Mouse (Mus musculus): ENCODE measurements at regions not wholly inside any gene's neighbourhood (a gene's known extent, or its start where the extent isn't known, plus 50 kb on each side); places are given as distances from the start of the nearest gene placed in this dataset.

DNA sequence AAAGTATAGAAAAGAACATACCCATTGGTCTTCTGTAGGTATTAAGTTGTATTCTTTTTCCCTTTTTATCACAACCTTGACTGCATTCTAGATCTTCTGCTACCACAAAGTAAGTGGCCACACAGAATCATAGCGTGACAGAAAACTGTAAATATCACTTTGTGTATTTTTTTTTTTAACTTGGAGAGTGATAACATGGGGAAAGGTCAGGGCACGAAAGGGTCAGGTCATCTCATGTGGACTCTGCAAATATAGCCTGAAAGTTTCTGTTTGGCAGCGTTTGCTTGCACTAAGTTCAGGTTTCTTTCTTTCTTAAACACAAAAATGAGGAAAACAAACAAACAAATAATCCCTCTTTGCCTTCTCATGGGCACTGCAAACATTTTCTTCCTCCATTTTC is 1101.1 kb downstream of the Gsdmc2 start:
- no peak for DNase-seq (ENCODE audit: low spot score)

- no peak for DNase-seq (ENCODE audit: low spot score)
Observed at GRCm38 (mm10) chr15:62740746-62741145, 1104.2 kb downstream of the Gsdmc2 start.

DNA sequence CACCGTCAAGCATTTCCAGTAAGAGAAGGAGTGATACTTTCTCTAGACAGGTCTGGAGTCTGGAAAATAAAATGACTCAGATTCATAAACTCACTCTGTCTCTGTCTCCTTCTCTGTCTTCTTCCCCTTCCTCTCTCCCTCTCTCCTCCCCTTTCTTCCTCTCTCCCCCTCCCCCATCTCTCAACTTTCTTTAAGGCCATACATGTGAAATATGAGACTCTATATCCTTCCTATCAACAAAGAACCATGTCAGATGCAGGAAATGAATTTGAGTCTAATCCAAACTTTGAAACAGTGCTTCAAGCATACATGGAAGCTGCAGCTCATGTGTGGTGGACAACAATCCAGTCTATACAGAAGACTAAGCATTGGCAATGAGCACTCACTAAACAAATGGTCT is 1109.6 kb downstream of the Gsdmc2 start:
- no peak for DNase-seq (ENCODE audit: low spot score)

- DNase-seq (ENCODE audit: low spot score): no peak
Observed at GRCm38 (mm10) chr15:62734900-62735299, 1110.1 kb downstream of the Gsdmc2 start.

GRCm38 (mm10) chr15:62730524-62730923 is 1114.5 kb downstream of the Gsdmc2 start:
- no peak for DNase-seq (ENCODE audit: low spot score)

DNA sequence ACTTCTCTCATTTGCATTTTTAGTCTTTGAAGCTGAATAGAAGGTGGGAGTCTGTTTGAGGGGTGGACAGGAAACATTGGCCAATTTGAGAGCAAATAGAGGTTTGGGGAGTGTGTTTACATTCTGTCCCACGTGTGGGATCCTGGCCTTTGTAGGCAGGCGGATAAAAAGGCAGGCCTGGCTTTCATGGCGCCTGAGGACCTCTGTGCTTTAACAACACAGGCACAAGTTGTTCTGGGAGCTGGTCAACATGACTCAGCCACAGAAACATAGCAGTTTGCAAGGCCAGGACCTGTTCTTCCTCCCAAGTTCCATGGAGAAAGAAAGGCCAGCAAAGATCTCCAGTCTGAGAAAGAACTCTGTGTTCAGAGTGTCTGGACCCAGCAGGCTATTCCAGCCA is 1130.7 kb downstream of the Gsdmc2 start:
- no peak for DNase-seq (ENCODE audit: low spot score)

- no peak for DNase-seq (ENCODE audit: low spot score)
Observed at GRCm38 (mm10) chr15:62712543-62713131, 1132.3 kb downstream of the Gsdmc2 start.

DNA sequence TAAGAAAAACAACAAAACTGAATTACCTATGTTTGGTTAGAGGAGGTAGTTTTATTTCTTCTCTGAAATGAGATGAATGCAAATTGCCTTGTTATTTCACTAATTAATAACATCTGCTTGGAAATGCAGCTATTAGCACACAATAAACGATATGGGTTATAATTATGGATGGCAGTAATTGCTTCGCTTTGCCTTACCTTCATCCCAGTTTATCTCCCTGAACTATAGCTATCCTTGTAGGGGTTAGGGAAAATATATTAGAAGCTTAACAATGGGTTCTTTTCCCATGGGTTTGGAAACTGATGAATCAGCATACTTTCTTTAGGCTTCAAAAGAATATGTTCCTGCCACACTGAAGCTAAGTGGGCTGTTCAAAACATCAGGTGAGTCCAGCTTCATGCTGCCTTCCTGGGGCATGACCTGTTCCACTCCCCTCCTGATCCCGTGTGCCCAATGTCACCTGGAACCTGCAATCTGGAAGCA is 1132.9 kb downstream of the Gsdmc2 start:
- no peak for DNase-seq (ENCODE audit: low spot score)

DNA sequence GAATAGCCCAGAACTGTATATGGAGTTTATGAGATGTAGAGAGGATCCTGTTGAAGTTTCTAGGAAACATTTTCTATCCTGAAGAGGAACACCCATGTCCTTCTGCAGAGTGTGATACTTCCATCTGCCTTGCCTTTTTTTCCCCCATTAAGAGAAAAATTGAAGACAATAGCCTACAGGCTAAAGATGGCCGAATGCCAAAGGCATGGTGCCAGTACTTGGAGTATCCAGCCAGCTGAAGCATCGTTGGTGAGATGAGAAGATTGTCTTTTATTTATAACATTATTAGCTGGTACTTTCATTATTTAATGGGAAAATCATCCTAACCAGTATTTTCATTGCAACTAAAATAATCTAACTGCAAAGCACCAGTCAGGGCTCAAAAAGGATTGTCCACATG is 1135.4 kb downstream of the Gsdmc2 start:
- no peak for DNase-seq (ENCODE audit: low spot score)

GRCm38 (mm10) chr15:62698559-62698958 is 1146.4 kb downstream of the Gsdmc2 start:
- no peak for DNase-seq (ENCODE audit: low spot score)

DNA sequence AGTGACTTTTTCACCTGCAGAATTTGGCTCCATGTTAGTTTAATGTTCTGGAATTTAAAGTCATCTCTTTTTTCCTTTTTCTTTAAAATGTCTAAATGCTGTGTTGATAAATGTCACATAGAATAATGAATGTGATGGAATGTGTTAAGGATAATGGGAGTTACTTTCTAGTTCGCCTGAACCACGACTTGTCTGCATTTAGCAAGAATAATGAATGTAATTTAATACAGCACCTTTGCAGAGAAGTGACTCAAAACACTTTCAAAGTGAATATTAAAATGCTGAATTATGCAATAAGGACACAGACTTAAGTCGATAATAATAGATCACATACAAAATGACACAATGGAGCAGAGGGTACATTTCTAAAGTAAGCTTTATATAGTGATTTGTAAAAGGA is 1150.2 kb downstream of the Gsdmc2 start:
- DNase-seq (ENCODE audit: low spot score): peak; percentile 8

GRCm38 (mm10) chr15:62693671-62694070 is 1151.3 kb downstream of the Gsdmc2 start:
- DNase-seq (ENCODE audit: low spot score): no peak

- no peak for DNase-seq (ENCODE audit: low spot score)
Observed at GRCm38 (mm10) chr15:62673410-62673809, 1171.6 kb downstream of the Gsdmc2 start.

DNA sequence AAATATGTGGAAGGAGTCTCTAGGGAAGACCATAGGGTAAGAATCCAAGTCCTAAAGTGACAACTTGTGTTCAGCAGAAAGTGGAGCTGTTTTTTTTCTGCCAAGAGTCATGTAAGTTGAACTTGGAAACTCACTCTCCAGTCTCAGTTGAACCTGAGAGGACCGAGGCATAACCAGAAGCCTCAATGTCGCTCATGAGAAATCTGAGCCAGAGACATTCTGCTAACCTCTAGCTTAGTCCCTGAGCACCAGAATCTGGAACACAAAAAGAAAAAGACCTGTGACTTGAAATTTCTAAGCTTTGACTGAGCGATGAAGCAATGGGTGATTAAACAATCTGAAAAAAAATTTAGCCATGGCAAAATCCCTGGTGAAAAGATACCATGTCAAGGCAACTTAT is 1175.0 kb downstream of the Gsdmc2 start:
- no peak for DNase-seq (ENCODE audit: low spot score)

- no peak for DNase-seq (ENCODE audit: low spot score)
Observed at GRCm38 (mm10) chr15:62659096-62659495, 1185.9 kb downstream of the Gsdmc2 start.

DNA sequence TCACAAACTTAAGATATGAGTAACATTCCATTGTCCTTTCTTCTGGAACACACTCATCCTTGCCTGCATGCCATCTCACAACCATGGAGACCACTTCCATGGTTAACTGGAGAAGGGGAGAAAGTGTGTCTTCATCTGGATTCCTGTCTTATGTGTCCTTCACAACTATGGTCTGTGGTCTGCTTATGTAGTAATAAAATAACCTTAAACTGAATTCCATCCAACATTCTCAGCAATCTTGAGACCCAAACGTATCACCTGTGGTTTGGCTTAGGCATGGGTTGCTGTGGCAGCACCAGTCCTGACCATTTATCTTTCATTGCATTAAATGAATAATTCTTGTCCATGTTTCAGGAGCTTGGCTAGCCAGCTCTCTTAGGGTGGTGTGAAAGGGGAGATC is 1186.3 kb downstream of the Gsdmc2 start:
- no peak for DNase-seq (ENCODE audit: low spot score)

DNA sequence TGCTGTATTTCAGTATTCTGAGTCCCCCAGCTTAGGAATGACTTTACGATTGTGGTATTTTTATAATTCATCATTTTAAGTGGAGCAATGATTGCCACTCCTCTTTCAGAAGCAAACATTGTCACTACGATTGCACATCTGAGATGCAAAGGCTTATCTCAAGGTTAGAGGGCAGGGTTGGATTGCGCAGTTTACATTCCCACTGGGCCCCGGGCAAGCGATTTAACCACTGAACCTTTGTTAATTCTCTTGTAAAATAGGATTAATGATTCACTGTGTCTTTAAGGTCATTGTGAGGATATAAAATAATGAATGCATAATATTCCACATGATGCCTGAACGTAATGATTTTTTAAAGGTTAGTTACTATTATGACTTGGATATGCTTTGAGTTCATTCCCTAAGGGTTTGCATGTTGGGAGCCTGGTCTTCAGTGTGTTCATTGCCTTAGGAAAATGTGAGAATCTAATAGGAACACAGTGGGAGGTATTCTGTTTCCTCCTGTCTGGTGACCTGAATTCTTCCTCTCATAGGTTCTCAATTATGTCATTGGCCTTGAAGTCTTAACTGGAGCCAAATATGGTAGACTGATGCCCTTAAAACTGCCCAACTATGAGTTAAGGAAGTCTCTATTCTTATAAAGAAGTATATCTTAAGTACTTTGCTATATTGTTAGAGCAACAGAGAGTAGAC is 1198.4 kb downstream of the Gsdmc2 start:
- DNase-seq (ENCODE audit: low spot score): no peak

DNA sequence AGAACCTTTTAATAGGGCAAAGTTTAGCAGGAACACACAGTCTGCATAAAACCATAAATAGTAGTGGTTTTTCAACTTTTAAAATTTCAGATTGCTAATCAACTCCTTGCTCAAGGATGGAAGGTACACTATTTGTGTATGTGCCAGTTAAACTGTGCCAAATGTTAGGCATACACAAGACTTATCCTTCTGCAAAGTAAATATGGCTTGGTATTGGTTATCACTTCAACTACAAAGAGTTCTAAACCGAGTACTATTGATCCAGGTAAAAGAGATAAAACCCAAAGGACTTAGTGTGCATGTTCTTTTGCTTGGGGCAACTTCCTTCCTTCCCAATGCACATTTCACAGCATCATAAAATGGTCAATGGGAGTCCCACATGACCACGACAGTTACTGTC is 1200.2 kb downstream of the Gsdmc2 start:
- no peak for DNase-seq (ENCODE audit: low spot score)

DNA sequence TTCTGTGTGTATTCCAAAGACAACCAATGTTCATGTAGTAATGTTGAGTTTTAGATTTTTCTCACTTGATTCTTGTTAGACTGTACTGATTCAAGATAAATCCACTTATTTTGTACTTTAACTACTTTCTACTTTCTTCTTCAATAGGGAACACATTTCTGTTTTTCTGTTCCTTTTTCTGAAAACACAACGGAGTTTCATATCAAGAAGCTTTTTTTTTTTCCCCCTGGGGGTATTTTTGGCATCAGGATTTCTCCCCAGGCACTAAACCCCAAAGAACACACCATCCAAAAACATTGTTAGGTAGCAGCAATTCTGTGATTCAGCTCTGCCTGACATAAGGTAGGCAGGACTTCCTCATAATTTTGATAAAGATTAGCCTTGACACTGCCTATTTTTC is 1200.7 kb downstream of the Gsdmc2 start:
- no peak for DNase-seq (ENCODE audit: low spot score)

GRCm38 (mm10) chr15:62641051-62641710 is 1203.8 kb downstream of the Gsdmc2 start:
- no peak for DNase-seq (ENCODE audit: low spot score)

DNA sequence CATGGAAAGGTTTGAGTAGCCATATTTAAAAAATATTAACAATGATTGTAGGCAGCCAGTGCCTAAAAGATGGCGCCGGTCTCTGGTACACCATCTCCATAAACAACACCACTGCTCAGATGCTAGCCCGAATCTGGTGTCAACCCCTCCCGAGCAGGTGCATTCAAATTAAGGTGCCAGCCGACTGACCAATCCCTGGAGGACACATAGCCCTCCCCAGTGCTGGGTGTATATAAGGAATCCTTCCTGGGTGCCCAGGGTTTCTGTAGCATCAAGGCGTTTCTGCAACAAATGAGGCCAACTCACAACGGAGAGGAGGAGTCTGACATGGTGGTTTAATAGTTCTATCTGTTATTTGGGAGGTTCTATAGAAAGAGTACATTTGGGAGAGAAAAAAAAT is 1219.6 kb downstream of the Gsdmc2 start:
- no peak for DNase-seq (ENCODE audit: low spot score)

DNA sequence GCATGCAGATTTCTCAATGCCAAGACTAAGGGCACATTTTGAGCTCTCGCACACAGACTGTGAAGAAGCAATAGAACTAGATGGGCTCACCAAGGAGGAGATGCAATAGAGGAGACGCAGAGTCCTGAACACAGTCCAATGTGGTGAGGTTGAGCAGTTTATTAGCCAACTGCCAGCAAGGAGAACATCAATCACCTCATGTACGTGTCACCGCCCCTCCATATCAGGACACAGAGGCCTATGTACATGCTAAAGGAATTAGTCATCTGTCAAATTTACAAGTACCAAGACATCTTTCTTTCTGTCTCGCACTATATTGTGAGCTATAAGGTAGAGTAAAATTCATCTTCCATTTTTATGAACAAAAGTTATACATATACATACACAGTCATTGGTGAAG is 1228.9 kb downstream of the Gsdmc2 start:
- no peak for DNase-seq (ENCODE audit: low spot score)

- no peak for DNase-seq (ENCODE audit: low spot score)
Observed at GRCm38 (mm10) chr15:62596735-62597134, 1248.2 kb downstream of the Gsdmc2 start.
